In the genomic region with DNA sequence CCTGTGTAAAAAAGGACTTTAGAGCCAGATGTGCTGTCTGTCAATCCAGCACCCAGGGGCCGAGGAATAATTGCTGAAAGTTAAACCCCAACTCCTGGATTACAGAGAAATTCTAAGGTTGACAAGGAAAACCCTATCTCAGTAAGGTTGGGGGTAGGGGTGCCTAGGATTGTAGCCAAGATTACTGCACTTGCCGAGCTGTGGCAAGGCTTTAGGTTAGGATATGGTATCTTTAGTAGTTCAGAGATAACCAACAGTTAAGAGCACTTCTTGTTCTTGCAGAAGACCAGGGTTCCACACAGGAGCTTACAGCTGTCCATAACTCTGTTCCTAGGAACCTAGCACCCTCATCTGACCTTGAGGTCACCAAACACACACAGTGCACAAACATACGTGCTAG, we compare ENCODE assay signal across 10 mouse cellular contexts. TPM values are rescaled to one million over a fixed set of nuclear protein-coding genes. Genes with fewer than 3 reads are reported as not detected.
DNase-seq lines count a peak whose midpoint lies in the region; ATAC-seq lines count a peak whose summit lies in the region.
"Had no signal": no experiment of that assay in that cellular context is flagged by ENCODE, and none has a peak within 500 bp of the region (broad histone marks: within the 10 kb centered on the region; RNA-seq: fewer than 3 reads in every experiment).

No protein-coding gene starts in this region.

- H3K4me3 ChIP-seq in kidney, embryonic 15.5 days (replicated peaks) = peak overlapping the region; percentile 98
- peak overlapping the region; percentile 100 for H3K4me3 ChIP-seq in embryonic facial prominence, embryonic 10.5 days
- H3K4me3 ChIP-seq in forebrain, embryonic 11.5 days (ENCODE audit: low read depth, low read length) = peak overlapping the region; percentile 99; the same call in 1 of the 2 replicates
- peak overlapping the region; percentile 100 for H3K4me3 ChIP-seq in limb, embryonic 15.5 days

- no peak overlapping the region for H3K27ac ChIP-seq in kidney, embryonic 15.5 days
- no peak overlapping the region for H3K27ac ChIP-seq in embryonic facial prominence, embryonic 10.5 days (replicated peaks)
- H3K27ac ChIP-seq in forebrain, embryonic 11.5 days (ENCODE audit: low read depth, low read length) = no peak overlapping the region
- H3K27ac ChIP-seq in limb, embryonic 15.5 days = no peak overlapping the region

- H3K4me1 ChIP-seq in kidney, embryonic 15.5 days = peaks cover 32% of the 10 kb centered on the region
- peaks cover 26% of the 10 kb centered on the region for H3K4me1 ChIP-seq in embryonic facial prominence, embryonic 10.5 days
- peaks cover 6% of the 10 kb centered on the region; the same call in 1 of the 2 replicates for H3K4me1 ChIP-seq in forebrain, embryonic 11.5 days (replicated peaks; ENCODE audit: control insufficient read depth, insufficient read depth, low read length)
- peaks cover 29% of the 10 kb centered on the region for H3K4me1 ChIP-seq in limb, embryonic 15.5 days

- no peaks in the 10 kb centered on the region for H3K27me3 ChIP-seq in kidney, embryonic 15.5 days
- 0 out of 2 replicates have a peak, but pooled peaks cover 5% of the 10 kb centered on the region for H3K27me3 ChIP-seq in embryonic facial prominence, embryonic 10.5 days (replicated peaks; ENCODE audit: low read depth, poor library complexity, severe bottlenecking)
- no peaks in the 10 kb centered on the region for H3K27me3 ChIP-seq in forebrain, embryonic 11.5 days (ENCODE audit: control insufficient read depth, insufficient read depth, low read length)
- no peaks in the 10 kb centered on the region for H3K27me3 ChIP-seq in limb, embryonic 15.5 days

- H3K9me3 ChIP-seq in kidney, embryonic 15.5 days (replicated peaks) = no peaks in the 10 kb centered on the region
- H3K9me3 ChIP-seq in embryonic facial prominence, embryonic 10.5 days = no peaks in the 10 kb centered on the region
- no peaks in the 10 kb centered on the region for H3K9me3 ChIP-seq in forebrain, embryonic 11.5 days (ENCODE audit: control insufficient read depth, low read length)
- no peaks in the 10 kb centered on the region for H3K9me3 ChIP-seq in limb, embryonic 15.5 days

- peaks cover 11% of the 10 kb centered on the region for H3K36me3 ChIP-seq in kidney, embryonic 15.5 days
- H3K36me3 ChIP-seq in embryonic facial prominence, embryonic 10.5 days (replicated peaks) = peaks cover 8% of the 10 kb centered on the region
- no peaks in the 10 kb centered on the region for H3K36me3 ChIP-seq in forebrain, embryonic 11.5 days (ENCODE audit: control insufficient read depth, insufficient read depth, low read length)
- 0 out of 2 replicates have a peak, but pooled peaks cover 5% of the 10 kb centered on the region for H3K36me3 ChIP-seq in limb, embryonic 15.5 days

- peak overlapping the region; percentile 88 for H3K4me2 ChIP-seq in kidney, embryonic 15.5 days
- peak overlapping the region; percentile 65; the same call in 1 of the 2 replicates for H3K4me2 ChIP-seq in forebrain, embryonic 11.5 days (ENCODE audit: low read depth, low read length, severe bottlenecking)
- peak overlapping the region; percentile 50; the same call in 1 of the 2 replicates for H3K4me2 ChIP-seq in limb, embryonic 15.5 days

- 72% methylated on average over 3 of the region's 3 CpGs for WGBS in kidney, embryonic 15.5 days
- 65% methylated on average over 3 of the region's 3 CpGs for whole genome bisulfite sequencing in embryonic facial prominence, embryonic 10.5 days
- 84% methylated on average over 3 of the region's 3 CpGs for WGBS in forebrain, embryonic 11.5 days
- WGBS in limb, embryonic 15.5 days = 59% methylated on average over 3 of the region's 3 CpGs

- DNase-seq in kidney, postnatal 4 days = no peak
- DNase-seq in embryonic facial prominence, embryonic 10.5 days (ENCODE audit: low spot score) = no peak
- no peak for DNase-seq in forebrain, embryonic 11.5 days (ENCODE audit: low spot score)
- no peak for DNase-seq in spleen, postnatal 14 days (ENCODE audit: low spot score in 2 of 2)
- DNase-seq in frontal cortex, adult 2 months (ENCODE audit: extremely low spot score in 1 of 2, low spot score in 1 of 2) = no peak
- DNase-seq in embryo, embryonic 9.5 days (ENCODE audit: extremely low spot score) = no peak
- DNase-seq: kidney, postnatal 36 days had no signal

- ATAC-seq in kidney, embryonic 15.5 days (replicated peaks; ENCODE audit: low FRiP score) = no peak
- no peak for ATAC-seq in forebrain, embryonic 11.5 days (replicated peaks; ENCODE audit: low FRiP score)
- ATAC-seq in limb, embryonic 15.5 days (ENCODE audit: insufficient number of reproducible peaks, low FRiP score, low TSS enrichment, low read depth) = no peak

- 0 out of 2 replicates have a peak overlapping the region, but pooled peaks have one; percentile 80 for H3K9ac ChIP-seq in kidney, embryonic 15.5 days
- no peak overlapping the region; the same call in 1 of the 2 replicates for H3K9ac ChIP-seq in forebrain, embryonic 11.5 days (ENCODE audit: low read length)
- no peak overlapping the region for H3K9ac ChIP-seq in limb, embryonic 15.5 days

RNA-seq across cellular contexts. Expression of a gene that starts 1.6 kb away (rescaled TPM):
- 31.2 and 32.1 TPM in 2 replicates for polyA plus RNA-seq in kidney, embryonic 15.5 days (2015; fragmentation: Nextera tagmentation; extraction: Ambion mirVana)
- 29.0 and 32.1 TPM in 2 replicates for polyA plus RNA-seq in embryonic facial prominence, embryonic 10.5 days (2016; fragmentation: Nextera tagmentation; extraction: Ambion mirVana)
- 27.0 and 28.6 TPM in 2 replicates for polyA plus RNA-seq in forebrain, embryonic 11.5 days (2014; fragmentation: Nextera tagmentation; extraction: Ambion mirVana)
- polyA plus RNA-seq in limb, embryonic 15.5 days (2015; fragmentation: Nextera tagmentation; extraction: Ambion mirVana) = 28.4 and 34.2 TPM in 2 replicates
- polyA plus RNA-seq in frontal cortex, adult 2 months (2012; rRNA removed) = 9.1 and 9.3 TPM in 2 replicates

RNA-seq across cellular contexts. Expression of a gene that starts 8.9 kb away (rescaled TPM):
- polyA plus RNA-seq in kidney, embryonic 15.5 days (2015; fragmentation: Nextera tagmentation; extraction: Ambion mirVana) = 39.2 and 44.8 TPM in 2 replicates
- polyA plus RNA-seq in embryonic facial prominence, embryonic 10.5 days (2016; fragmentation: Nextera tagmentation; extraction: Ambion mirVana) = 33.5 and 34.7 TPM in 2 replicates
- polyA plus RNA-seq in forebrain, embryonic 11.5 days (2014; fragmentation: Nextera tagmentation; extraction: Ambion mirVana) = 25.1 and 28.9 TPM in 2 replicates
- polyA plus RNA-seq in limb, embryonic 15.5 days (2015; fragmentation: Nextera tagmentation; extraction: Ambion mirVana) = 45.6 and 50.9 TPM in 2 replicates
- 29.8 and 39.4 TPM in 2 replicates for polyA plus RNA-seq in frontal cortex, adult 2 months (2012; rRNA removed)

RNA-seq across cellular contexts. Expression of a gene that starts 10.9 kb away (rescaled TPM):
- 11.7 and 12.5 TPM in 2 replicates for polyA plus RNA-seq in kidney, embryonic 15.5 days (2015; fragmentation: Nextera tagmentation; extraction: Ambion mirVana)
- 9.7 and 10.6 TPM in 2 replicates for polyA plus RNA-seq in embryonic facial prominence, embryonic 10.5 days (2016; fragmentation: Nextera tagmentation; extraction: Ambion mirVana)
- polyA plus RNA-seq in forebrain, embryonic 11.5 days (2014; fragmentation: Nextera tagmentation; extraction: Ambion mirVana) = 3.9 and 5.3 TPM in 2 replicates
- polyA plus RNA-seq in limb, embryonic 15.5 days (2015; fragmentation: Nextera tagmentation; extraction: Ambion mirVana) = 16.2 and 19.7 TPM in 2 replicates
- 11.2 and 12.1 TPM in 2 replicates for polyA plus RNA-seq in frontal cortex, adult 2 months (2012; rRNA removed)

RNA-seq across cellular contexts. Expression of a gene that starts 29.8 kb away (rescaled TPM):
- 17.7 and 23.8 TPM in 2 replicates for polyA plus RNA-seq in kidney, embryonic 15.5 days (2015; fragmentation: Nextera tagmentation; extraction: Ambion mirVana)
- polyA plus RNA-seq in embryonic facial prominence, embryonic 10.5 days (2016; fragmentation: Nextera tagmentation; extraction: Ambion mirVana) = 25.0 and 26.4 TPM in 2 replicates
- polyA plus RNA-seq in forebrain, embryonic 11.5 days (2014; fragmentation: Nextera tagmentation; extraction: Ambion mirVana) = 20.7 and 26.7 TPM in 2 replicates
- polyA plus RNA-seq in limb, embryonic 15.5 days (2015; fragmentation: Nextera tagmentation; extraction: Ambion mirVana) = 17.2 and 19.5 TPM in 2 replicates
- 17.6 and 19.1 TPM in 2 replicates for polyA plus RNA-seq in frontal cortex, adult 2 months (2012; rRNA removed)

RNA-seq across cellular contexts. Expression of a gene that starts 40.7 kb away (rescaled TPM):
- 0.45 and 0.86 TPM in 2 replicates for polyA plus RNA-seq in kidney, embryonic 15.5 days (2015; fragmentation: Nextera tagmentation; extraction: Ambion mirVana)
- 0.50 and 0.68 TPM in 2 replicates for polyA plus RNA-seq in embryonic facial prominence, embryonic 10.5 days (2016; fragmentation: Nextera tagmentation; extraction: Ambion mirVana)
- polyA plus RNA-seq in forebrain, embryonic 11.5 days (2014; fragmentation: Nextera tagmentation; extraction: Ambion mirVana) = 0.24 and 0.67 TPM in 2 replicates
- polyA plus RNA-seq in limb, embryonic 15.5 days (2015; fragmentation: Nextera tagmentation; extraction: Ambion mirVana) = 0.81 and 1.7 TPM in 2 replicates
- 0.13 and 0.20 TPM in 2 replicates for polyA plus RNA-seq in frontal cortex, adult 2 months (2012; rRNA removed)
- polyA plus RNA-seq: small intestine, adult 2 months had no signal
